Mouse (Mus musculus) gastrocnemius, postnatal 14 days (tissue): ENCODE data around the gene Bpifb1. TPM values are rescaled to one million over a fixed set of nuclear protein-coding genes. Genes with fewer than 3 reads are reported as not detected.
"Not testable (repeated sequence)": the region's sequence is repeated elsewhere in the genome, so short reads cannot be mapped to it uniquely, and the experiment has no call there.

Source experiments
- DNase-seq: peaks from one replicate; pipeline ENCODE4 v3.0.0; 2021; ENCODE audit warnings: mixed read lengths
- intact Hi-C: fragments of 180-260 bp; cut with DNase I; formaldehyde crosslinking; loops from one replicate; pipeline ENCODE4 v1.15.1; 2025; ENCODE audit warnings: low total_unique reads
- total RNA-seq, 2 experiments: library from RNA; stranded (reverse); gene quantifications; 2 replicates each; pipeline ENCODE4 v1.2.3; 2021

Gene Bpifb1
- total RNA-seq, 2 experiments from 2014 or later: not detected

DNA sequence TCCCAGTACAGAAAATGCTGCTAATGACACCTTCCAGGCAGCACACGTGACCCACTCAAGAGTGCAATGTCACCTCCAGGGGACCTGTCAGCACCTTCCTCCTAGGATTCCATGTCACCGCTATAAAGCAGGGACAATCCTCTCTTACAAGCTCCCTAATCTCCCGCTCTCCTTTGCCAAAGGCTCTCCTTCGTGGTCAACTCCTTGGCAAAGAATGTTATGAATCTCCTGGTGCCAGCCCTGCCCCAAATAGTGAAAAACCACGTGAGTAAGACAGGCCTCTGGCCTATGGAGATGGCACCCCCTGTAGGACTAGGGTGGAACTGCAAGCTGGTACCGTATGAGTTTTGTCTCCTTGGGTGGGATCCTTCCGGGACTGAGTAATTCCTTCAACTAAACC lies 16.3 kb downstream of the Bpifb1 start:
- intact Hi-C loops: no loop called here
- DNase-seq: no peak

GRCm38 (mm10) chr2:154209112-154209511 lies 18.5 kb downstream of the Bpifb1 start:
- intact Hi-C loops: no loop called here
- no peak for DNase-seq

GRCm38 (mm10) chr2:154211121-154211520 lies 20.5 kb downstream of the Bpifb1 start:
- intact Hi-C loops: no loop called here
- no peak for DNase-seq

DNA sequence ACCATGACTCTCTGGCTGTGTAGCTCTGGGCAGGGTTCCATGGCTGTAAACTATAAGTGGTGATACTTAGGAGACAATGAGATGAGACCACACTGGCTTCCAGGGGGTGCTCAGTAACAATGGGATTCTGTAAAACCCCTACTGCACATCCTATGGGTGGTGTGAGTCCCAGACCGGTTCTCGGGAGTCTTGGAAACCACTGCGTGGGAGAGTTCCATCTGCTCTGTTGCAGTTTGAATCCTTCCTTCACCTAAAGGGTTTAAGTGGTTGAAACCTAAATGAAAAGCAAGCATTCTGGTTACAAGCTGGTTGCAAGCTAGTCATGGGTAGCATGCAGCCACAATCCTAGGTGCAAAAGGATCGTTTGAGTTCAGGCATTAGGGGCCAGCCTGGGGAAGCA lies 21.3 kb downstream of the Bpifb1 start:
- intact Hi-C loops: no loop called here
- no peak for DNase-seq

DNA sequence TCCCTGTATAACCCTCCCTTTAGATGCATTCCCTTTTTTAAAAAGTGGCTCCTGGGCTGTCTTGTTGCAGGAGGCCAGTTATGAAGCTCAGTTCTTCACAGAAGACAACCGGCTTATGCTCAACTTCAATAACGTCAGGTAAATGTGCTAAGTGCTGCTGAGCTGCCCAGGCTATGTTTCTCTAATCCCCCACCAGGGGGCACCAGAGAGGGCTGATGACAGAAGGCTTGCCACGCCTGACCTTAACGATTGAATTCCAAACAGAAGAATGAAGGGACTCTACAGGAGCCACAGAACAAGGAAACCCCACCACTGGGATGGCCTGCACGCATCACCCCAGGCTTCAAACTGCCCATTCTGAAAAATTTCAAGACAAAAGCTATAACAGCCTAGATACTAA lies 24.6 kb downstream of the Bpifb1 start:
- intact Hi-C loops: loop anchor here (5.0 kb wide), 1 partner anchor 77 kb away; no protein-coding TSS in a partner anchor
- peak; percentile 72 for DNase-seq

- intact Hi-C loops: loop anchor here (5.0 kb wide), 1 partner anchor 72 kb away; no protein-coding TSS in a partner anchor
- DNase-seq: no peak
Measured at GRCm38 (mm10) chr2:154219950-154220349, 29.3 kb downstream of the Bpifb1 start.

GRCm38 (mm10) chr2:154223265-154223916 lies 32.8 kb downstream of the Bpifb1 start, which contains the start of gene Bpifb5:
Bpifb5 (plus strand) TSS chr2:154223742.
- intact Hi-C loops: no loop called here
- DNase-seq: no peak

DNA sequence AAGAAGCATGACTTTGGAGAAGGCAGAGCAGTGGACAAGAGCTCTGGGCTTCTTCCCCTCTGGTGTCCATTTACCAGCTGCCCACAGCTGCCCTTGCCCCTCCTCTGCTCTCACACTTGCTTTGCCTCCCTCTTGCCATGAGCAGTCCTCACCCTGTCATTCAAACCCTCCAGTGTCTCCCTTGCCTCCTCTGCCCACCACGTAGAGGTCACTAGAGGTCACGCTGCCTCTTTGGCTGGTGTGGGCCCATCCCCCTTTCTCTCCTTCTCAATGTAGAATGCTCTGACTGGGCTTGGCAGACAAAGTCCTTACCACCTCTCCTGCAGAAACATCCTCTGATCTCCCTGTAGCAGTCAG lies 33.3 kb downstream of the Bpifb1 start:
- intact Hi-C loops: no loop called here
- no peak for DNase-seq

DNA sequence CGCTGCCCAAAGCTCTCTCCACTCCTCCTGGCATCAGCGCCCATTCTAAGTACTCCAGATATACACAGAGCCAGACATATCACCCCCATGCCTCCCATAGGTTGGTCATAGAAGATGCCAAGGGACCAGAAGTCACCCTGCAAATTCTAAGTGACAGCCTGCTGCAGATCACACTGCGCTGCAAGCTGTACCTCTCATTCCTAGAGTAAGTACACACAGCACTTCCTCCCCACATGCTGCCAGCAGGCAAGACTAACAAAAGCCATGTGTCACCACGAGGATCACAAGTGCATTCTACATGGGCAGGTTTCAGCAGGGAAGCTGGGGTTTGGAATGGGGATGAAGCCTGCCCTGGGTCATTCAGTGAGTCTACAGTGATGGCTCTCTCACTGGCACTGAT lies 36.4 kb downstream of the Bpifb1 start:
- DNase-seq: no peak

DNA sequence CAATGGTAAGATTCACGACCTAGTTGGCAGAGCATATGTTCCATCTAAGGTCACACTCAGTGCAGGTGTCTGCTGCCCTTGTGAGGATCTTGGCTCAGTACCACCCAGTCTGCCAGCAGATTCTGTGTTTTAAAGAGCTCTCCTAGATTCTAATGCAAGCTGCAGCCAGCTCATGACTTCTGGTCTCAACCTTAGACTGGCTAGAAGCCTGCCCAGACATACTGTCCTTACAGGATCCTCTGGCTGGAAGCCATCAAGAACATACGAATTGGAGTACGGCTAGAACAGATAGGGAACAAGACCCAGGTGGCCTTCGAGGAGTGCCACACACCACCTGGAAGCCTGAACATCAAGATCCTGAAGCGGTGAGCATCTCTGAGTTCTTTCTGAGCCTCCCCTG lies 37.2 kb downstream of the Bpifb1 start:
- DNase-seq: no peak
- intact Hi-C loops: no loop called here

More for the DNA sequence above, 36.4 kb downstream of the Bpifb1 start:
- intact Hi-C loops: no loop called here

- intact Hi-C loops: no loop called here
- no peak for DNase-seq
Measured at GRCm38 (mm10) chr2:154233426-154233825, 42.8 kb downstream of the Bpifb1 start.

- intact Hi-C loops: no loop called here
Measured at GRCm38 (mm10) chr2:154240771-154241170, 50.2 kb downstream of the Bpifb1 start.

GRCm38 (mm10) chr2:154242726-154243125 lies 52.1 kb downstream of the Bpifb1 start:
- intact Hi-C loops: not testable (repeated sequence)

More at GRCm38 (mm10) chr2:154240771-154241170, 50.2 kb downstream of the Bpifb1 start:
- no peak for DNase-seq

GRCm38 (mm10) chr2:154243356-154244036 lies 52.9 kb downstream of the Bpifb1 start:
- intact Hi-C loops: no loop called here
- no peak for DNase-seq

More at GRCm38 (mm10) chr2:154242726-154243125, 52.1 kb downstream of the Bpifb1 start:
- not testable (repeated sequence) for DNase-seq

- DNase-seq: no peak
- intact Hi-C loops: no loop called here
Measured at GRCm38 (mm10) chr2:154245322-154245721, 54.7 kb downstream of the Bpifb1 start.

DNA sequence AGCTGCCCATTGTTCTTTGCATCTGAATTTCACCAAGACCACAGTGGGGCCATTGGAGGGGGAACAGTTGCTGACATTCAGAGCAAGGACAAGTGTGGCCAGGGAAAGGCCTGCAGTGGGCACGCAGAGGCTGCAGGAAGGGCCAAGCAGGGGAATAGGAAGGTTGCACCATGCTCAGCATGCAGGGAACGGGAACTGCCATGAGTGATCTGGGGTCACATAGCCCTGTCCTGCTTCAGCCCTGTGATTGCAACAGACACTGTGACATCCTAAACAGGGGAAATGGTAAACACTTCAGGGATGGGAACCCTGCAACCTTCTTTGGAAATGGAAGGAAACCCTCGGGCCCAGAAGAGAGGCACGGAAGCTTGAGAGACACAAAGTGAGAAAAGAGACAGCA lies 64.6 kb downstream of the Bpifb1 start:
- intact Hi-C loops, DNase-seq: not testable (repeated sequence)

DNA sequence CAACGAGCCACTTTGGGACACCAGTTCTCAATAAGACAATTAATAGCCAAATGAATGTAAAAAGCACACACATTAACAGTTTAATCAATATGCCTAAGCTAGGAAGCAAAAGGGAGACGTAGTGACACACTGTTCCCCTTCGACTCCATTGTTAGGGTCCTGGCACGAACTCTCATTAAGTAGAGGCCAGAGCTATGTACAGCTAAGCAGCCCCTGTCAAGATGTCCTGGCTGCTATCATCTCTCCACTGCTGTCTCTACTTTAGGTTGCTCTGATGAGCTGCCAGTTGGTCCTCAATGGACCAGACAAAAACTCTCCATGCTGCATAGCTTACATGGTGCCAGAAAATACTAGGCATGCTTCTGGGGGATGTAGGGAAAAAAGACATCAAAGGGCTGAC lies 65.2 kb downstream of the Bpifb1 start:
- DNase-seq: no peak
- intact Hi-C loops: no loop called here

- intact Hi-C loops, DNase-seq: not testable (repeated sequence)
Measured at GRCm38 (mm10) chr2:154257554-154257953, 66.9 kb downstream of the Bpifb1 start, which contains the start of gene Bpifb9a. Bpifb9a (plus strand) TSS chr2:154257854.

- intact Hi-C loops: not testable (repeated sequence)
Measured at GRCm38 (mm10) chr2:154264397-154264796, 73.8 kb downstream of the Bpifb1 start.

More at GRCm38 (mm10) chr2:154264397-154264796, 73.8 kb downstream of the Bpifb1 start:
- DNase-seq: not testable (repeated sequence)
